Mouse (Mus musculus) adrenal gland, postnatal 36 days (tissue): ENCODE measurements around the gene Mnt. TPM values are rescaled to one million over a fixed set of nuclear protein-coding genes. Genes with fewer than 3 reads are reported as not detected.

ENCODE experiments used
- DNase-seq, 2 experiments: peaks; one replicate each; pipeline ENCODE4 v3.0.0; 2021; ENCODE audit warnings: mixed read lengths in 1 of 2
- long read RNA-seq, 2 experiments: library from polyadenylated mRNA; stranded (forward); transcript quantifications; one replicate each; pipeline ENCODE4 v2.0.0; 2021; ENCODE audit warnings: borderline sequencing depth in 2 of 2
- total RNA-seq, 2 experiments: library from RNA; stranded (reverse); gene quantifications; 2 replicates each; pipeline ENCODE4 v1.2.3; 2021

The Mnt gene
- total RNA-seq = 10 to 100 TPM; 27.6 to 30.6 TPM
- long read RNA-seq, experiment 1, partial matches to known transcripts = 17 of 17 reads
- long read RNA-seq, experiment 1, other reads (novel, unspliced or antisense) = 0 of 17 reads
- long read RNA-seq, experiment 2, partial matches to known transcripts = 4 of 4 reads
- long read RNA-seq, experiment 2, other reads (novel, unspliced or antisense) = 0 of 4 reads

- DNase-seq = peak; percentile 99
Measured at GRCm38 (mm10) chr11:74830256-74831161, at the start of gene Mnt. TSS of gene Mnt (plus strand) at chr11:74830920.

GRCm38 (mm10) chr11:74792874-74793273 lies 37.8 kb upstream of the Mnt start:
- DNase-seq = no peak

- no peak for DNase-seq
Measured at GRCm38 (mm10) chr11:74800658-74801057, 30.1 kb upstream of the Mnt start.

GRCm38 (mm10) chr11:74804081-74804627 lies 26.6 kb upstream of the Mnt start:
- DNase-seq = no peak

- no peak for DNase-seq
Measured at GRCm38 (mm10) chr11:74807246-74807882, 23.4 kb upstream of the Mnt start.

GRCm38 (mm10) chr11:74808251-74808853 lies 22.4 kb upstream of the Mnt start:
- DNase-seq = no peak

GRCm38 (mm10) chr11:74810134-74810533 lies 20.6 kb upstream of the Mnt start:
- no peak for DNase-seq

- peak in 1 of 2 experiments; percentile 40 for DNase-seq
Measured at GRCm38 (mm10) chr11:74811027-74811426, 19.7 kb upstream of the Mnt start.

GRCm38 (mm10) chr11:74811538-74811937 lies 19.2 kb upstream of the Mnt start:
- no peak for DNase-seq

- DNase-seq = no peak
Measured at GRCm38 (mm10) chr11:74815795-74816194, 14.9 kb upstream of the Mnt start.

GRCm38 (mm10) chr11:74820921-74821320 lies 9.8 kb upstream of the Mnt start:
- no peak for DNase-seq

- DNase-seq = peak in 1 of 2 experiments; percentile 58
Measured at GRCm38 (mm10) chr11:74821463-74821862, 9.3 kb upstream of the Mnt start.

- peak in 1 of 2 experiments; percentile 18 for DNase-seq
Measured at GRCm38 (mm10) chr11:74822746-74823440, 7.8 kb upstream of the Mnt start.

GRCm38 (mm10) chr11:74826151-74826550 lies 4.6 kb upstream of the Mnt start:
- peak; percentile 74 to 77 for DNase-seq

GRCm38 (mm10) chr11:74826702-74827101 lies 4.0 kb upstream of the Mnt start:
- DNase-seq = no peak

- DNase-seq = no peak
Measured at GRCm38 (mm10) chr11:74827791-74828403, 2.8 kb upstream of the Mnt start.

GRCm38 (mm10) chr11:74828404-74828931 lies 2.3 kb upstream of the Mnt start:
- DNase-seq = no peak

- DNase-seq = no peak
Measured at GRCm38 (mm10) chr11:74828965-74829550, 1.7 kb upstream of the Mnt start.

GRCm38 (mm10) chr11:74829812-74830211 lies 908 bp upstream of the Mnt start:
- DNase-seq = peak; percentile 89 to 92

GRCm38 (mm10) chr11:74831191-74831605 lies 478 bp downstream of the Mnt start:
- peak; percentile 61 to 77 for DNase-seq
